Mouse (Mus musculus) CH12.LX (cell line): ENCODE measurements around the gene Rbck1. TPM values are rescaled to one million over a fixed set of nuclear protein-coding genes. Genes with fewer than 3 reads are reported as not detected.

Source experiments
- DNase-seq: peaks from one replicate; pipeline ENCODE4 v3.0.0-alpha.2; 2013; ENCODE audit errors: extremely low read depth
- H3K27ac ChIP-seq: 2 replicates; pipeline ENCODE4 v1.5.1; 2012; ENCODE audit warnings: low read depth, mild to moderate bottlenecking, control low read depth, moderate library complexity; ENCODE audit not compliant: insufficient read depth
- H3K27me3 ChIP-seq: replicated peaks from 2 replicates; pipeline ENCODE3; 2012; ENCODE audit warnings: inconsistent platforms
- H3K36me3 ChIP-seq, 2 experiments: replicated peaks in 1 of 2; 2 replicates each; pipeline versions ENCODE3 to v1.6.1; 2012; ENCODE audit warnings: inconsistent platforms in 1 of 2, low read length in 1 of 2, mild to moderate bottlenecking in 1 of 2, mixed read lengths in 1 of 2, moderate library complexity in 1 of 2; ENCODE audit not compliant: control insufficient read depth in 1 of 2, insufficient read depth in 1 of 2
- H3K4me1 ChIP-seq, 2 experiments: 2 replicates each; pipeline ENCODE4 v1.6.1; 2012; ENCODE audit warnings: inconsistent platforms in 1 of 2, moderate library complexity in 1 of 2; ENCODE audit not compliant: insufficient read depth in 2 of 2, control insufficient read depth in 1 of 2
- H3K4me2 ChIP-seq: 2 replicates; pipeline ENCODE4 v1.6.1; 2012; ENCODE audit warnings: low read depth, mild to moderate bottlenecking, control low read depth; ENCODE audit not compliant: poor library complexity, insufficient read depth, severe bottlenecking
- H3K4me3 ChIP-seq, 3 experiments: fragments of 150-350 bp in 1 of 3; sonication (generic) in 1 of 3; replicated peaks in 1 of 3; 2 replicates each; pipeline versions ENCODE3 to v1.5.1; 2011 to 2012; ENCODE audit warnings: low read depth in 2 of 3, low read length in 2 of 3, mild to moderate bottlenecking in 2 of 3, moderate library complexity in 2 of 3, control low read depth in 1 of 3, improper control_type of control experiment in 1 of 3, inconsistent platforms in 1 of 3, mixed read lengths in 1 of 3; ENCODE audit not compliant: poor library complexity in 1 of 3
- H3K79me2 ChIP-seq: replicated peaks from 2 replicates; pipeline ENCODE4 v1.6.1; 2012; ENCODE audit warnings: mild to moderate bottlenecking, moderate library complexity; ENCODE audit not compliant: control insufficient read depth, poor library complexity, insufficient read depth, severe bottlenecking; ENCODE audit errors: extremely low read depth
- H3K9ac ChIP-seq: 2 replicates; pipeline ENCODE4 v1.6.1; 2012; ENCODE audit warnings: low read depth, mild to moderate bottlenecking, control low read depth, moderate library complexity; ENCODE audit not compliant: insufficient read depth
- H3K9me3 ChIP-seq: replicated peaks from 2 replicates; pipeline ENCODE3; 2012; ENCODE audit warnings: low read length, inconsistent platforms, mixed read lengths
- BHLHE40 ChIP-seq: IDR thresholded peaks from 2 replicates; pipeline ENCODE4 v1.6.1; 2011; ENCODE audit warnings: mild to moderate bottlenecking, low read depth, low read length, improper control_type of control experiment
- CTCF ChIP-seq, 2 experiments: IDR thresholded peaks in 1 of 2; conservative IDR thresholded peaks in 1 of 2; 2 replicates each; pipeline ENCODE4 v1.5.1; 2011 to 2012; ENCODE audit warnings: low read depth in 2 of 2, low read length in 2 of 2, improper control_type of control experiment in 1 of 2, inconsistent platforms in 1 of 2, mild to moderate bottlenecking in 1 of 2, moderate library complexity in 1 of 2
- ELF1 ChIP-seq: IDR thresholded peaks from 2 replicates; pipeline ENCODE4 v1.6.1; 2014; ENCODE audit warnings: low read depth, mild to moderate bottlenecking, inconsistent platforms, low read length, improper control_type of control experiment
- EP300 ChIP-seq: IDR thresholded peaks from 2 replicates; pipeline ENCODE4 v1.6.1; 2011; ENCODE audit warnings: low read length, improper control_type of control experiment
- GABPA ChIP-seq: IDR thresholded peaks from 2 replicates; pipeline ENCODE4 v1.6.1; 2012; ENCODE audit warnings: low read depth, low read length, improper control_type of control experiment, inconsistent platforms; ENCODE audit not compliant: insufficient replicate concordance
- JUN ChIP-seq: IDR thresholded peaks from 2 replicates; pipeline ENCODE4 v1.6.1; 2011; ENCODE audit warnings: low read depth, mild to moderate bottlenecking, low read length, improper control_type of control experiment, moderate library complexity; ENCODE audit not compliant: insufficient read depth
- JUND ChIP-seq: conservative IDR thresholded peaks from 2 replicates; pipeline ENCODE4 v1.6.1; 2011; ENCODE audit warnings: low read depth, low read length, improper control_type of control experiment
- KAT2A ChIP-seq: IDR thresholded peaks from 2 replicates; pipeline ENCODE4 v1.6.1; 2012; ENCODE audit warnings: low read length, improper control_type of control experiment, inconsistent platforms; ENCODE audit not compliant: insufficient replicate concordance
- MAX ChIP-seq: IDR thresholded peaks from 2 replicates; pipeline ENCODE4 v1.6.1; 2011; ENCODE audit warnings: low read length, improper control_type of control experiment
- MAZ ChIP-seq: IDR thresholded peaks from 2 replicates; pipeline ENCODE4 v1.6.1; 2012; ENCODE audit warnings: low read depth, mild to moderate bottlenecking, inconsistent platforms, low read length, improper control_type of control experiment, moderate library complexity
- MEF2A ChIP-seq: IDR thresholded peaks from 2 replicates; pipeline ENCODE4 v1.6.1; 2014; ENCODE audit warnings: low read depth, mild to moderate bottlenecking, inconsistent platforms, low read length, improper control_type of control experiment, borderline replicate concordance
- MXI1 ChIP-seq: IDR thresholded peaks from 2 replicates; pipeline ENCODE4 v1.6.1; 2011; ENCODE audit warnings: mild to moderate bottlenecking, low read depth, low read length, improper control_type of control experiment
- NELFE ChIP-seq: IDR thresholded peaks from 2 replicates; pipeline ENCODE4 v1.6.1; 2011; ENCODE audit warnings: low read depth, low read length, improper control_type of control experiment
- POLR2AphosphoS2 ChIP-seq: IDR thresholded peaks from 2 replicates; pipeline ENCODE4 v1.6.1; 2011; ENCODE audit warnings: low read depth, low read length, improper control_type of control experiment
- RAD21 ChIP-seq: IDR thresholded peaks from 2 replicates; pipeline ENCODE4 v1.6.1; 2011; ENCODE audit warnings: low read depth, mild to moderate bottlenecking, low read length, improper control_type of control experiment, moderate library complexity
- TBP ChIP-seq: conservative IDR thresholded peaks from 2 replicates; pipeline ENCODE4 v1.6.1; 2011; ENCODE audit warnings: low read depth, low read length, improper control_type of control experiment
- USF1 ChIP-seq: IDR thresholded peaks from 2 replicates; pipeline ENCODE4 v1.6.1; 2014; ENCODE audit warnings: low read depth, mild to moderate bottlenecking, inconsistent platforms, low read length, improper control_type of control experiment
- USF2 ChIP-seq: conservative IDR thresholded peaks from 2 replicates; pipeline ENCODE4 v1.6.1; 2011; ENCODE audit warnings: low read depth, low read length, improper control_type of control experiment
- ZNF384 ChIP-seq: IDR thresholded peaks from 2 replicates; pipeline ENCODE4 v1.6.1; 2012; ENCODE audit warnings: low read depth, low read length, improper control_type of control experiment, inconsistent platforms
- dilution Hi-C: fragments of 300-500 bp; cut with MboI; formaldehyde crosslinking; loops from 2 replicates; pipeline ENCODE4 v1.14.3; 2020; ENCODE audit warnings: low sequenced_read_pairs; ENCODE audit not compliant: extremely low pct_unique_long_range_greater_than_20kb, extremely low pct_ligation_motif_present
- in situ Hi-C: fragments of 300-500 bp; cut with MboI; formaldehyde crosslinking; loops from 3 replicates; pipeline ENCODE4 v1.14.3; 2019; ENCODE audit warnings: low sequenced_read_pairs, low pct_ligation_motif_present, low pct_unique_long_range_greater_than_20kb, mixed read lengths
- polyA plus RNA-seq: library from polyadenylated mRNA; unstranded; fragments of >175 nt; gene quantifications from 2 replicates; pipeline ENCODE4 v1.2.1, GENCODE M21; 2012; ENCODE audit warnings: low read depth; ENCODE audit not compliant: insufficient read length
- total RNA-seq, 2 experiments: library from RNA; depleted of rRNA; stranded (reverse); fragments of 300-350 nt in 1 of 2; fragments of >200 nt in 1 of 2; gene quantifications; 2 replicates each; pipeline ENCODE4 v1.2.3; 2012 to 2014

Gene Rbck1
- total and polyA plus RNA-seq, 3 experiments = 109 to 143 (median 134) TPM

GRCm38 (mm10) chr2:152326654-152327053 lies 5.8 kb downstream of the Rbck1 start:
- TF ChIP-seq KAT2A = no peak
- TF ChIP-seq, all 38 proteins: peak for 0
- dilution Hi-C loops (no loop called here), in situ Hi-C loops (loop anchor here (5.0 kb wide), 1 partner anchor 34 kb away; the partner anchor contains the start of gene Tbc1d20)
- Histone ChIP-seq H3K9ac (no peak overlapping the region), H3K4me3 (no peak overlapping the region), H3K4me1 (peaks cover 3 to 38% of the 10 kb centered on the region in 2 experiments), H3K4me2 (no peak overlapping the region), H3K27ac (no peak overlapping the region), H3K27me3 (no peaks in the 10 kb centered on the region), H3K79me2 (peaks cover 27% of the 10 kb centered on the region), H3K36me3 (peaks cover 68 to 91% of the 10 kb centered on the region in 2 experiments), H3K9me3 (no peaks in the 10 kb centered on the region)
- no peak for DNase-seq

GRCm38 (mm10) chr2:152326157-152326556 lies 6.3 kb downstream of the Rbck1 start:
- Histone ChIP-seq H3K9me3 (no peaks in the 10 kb centered on the region), H3K27me3 (no peaks in the 10 kb centered on the region), H3K36me3 (peaks cover 73 to 96% of the 10 kb centered on the region in 2 experiments), H3K4me2 (no peak overlapping the region), H3K4me3 (peak overlapping the region in 1 of 3 experiments; percentile 5), H3K4me1 (peaks cover 3 to 38% of the 10 kb centered on the region in 2 experiments), H3K27ac (no peak overlapping the region), H3K9ac (no peak overlapping the region), H3K79me2 (peaks cover 22% of the 10 kb centered on the region)
- DNase-seq = no peak
- dilution Hi-C loops = no loop called here
- in situ Hi-C loops = loop anchor here (5.0 kb wide), 1 partner anchor 34 kb away; the partner anchor contains the start of gene Tbc1d20
- no peak for TF ChIP-seq MEF2A
- TF ChIP-seq MAZ = no peak
- no peak for TF ChIP-seq TBP

- DNase-seq = no peak
- in situ Hi-C loops = loop anchor here (5.0 kb wide), 1 partner anchor 33 kb away; the partner anchor contains the start of gene Tbc1d20
- TF ChIP-seq JUND = no peak
- no peak for TF ChIP-seq EP300
- no peak for TF ChIP-seq CTCF (conservative IDR thresholded peaks at IDR 0.05 in 1 of 2, IDR thresholded peaks at IDR 0.05 in 1 of 2; ENCODE audit: low read depth in 2 of 2, low read length in 2 of 2)
- no peak for TF ChIP-seq ZNF384
- TF ChIP-seq USF1 = no peak
- TF ChIP-seq POLR2AphosphoS2 = no peak
- no peak for TF ChIP-seq MXI1
- no peak for TF ChIP-seq ELF1
- no peak for TF ChIP-seq NELFE
- TF ChIP-seq JUN = no peak
- no peak for TF ChIP-seq RAD21
- TF ChIP-seq KAT2A = no peak
- no peak for TF ChIP-seq GABPA
- TF ChIP-seq MAX = no peak
- TF ChIP-seq USF2 = no peak
- TF ChIP-seq BHLHE40 = no peak
- Histone ChIP-seq H3K9me3 (no peaks in the 10 kb centered on the region), H3K4me3 (no peak overlapping the region), H3K4me1 (peaks cover 0 to 25% of the 10 kb centered on the region in 2 experiments; a peak in 3 of 4 replicates), H3K27ac (no peak overlapping the region), H3K36me3 (peaks cover 81 to 98% of the 10 kb centered on the region in 2 experiments), H3K79me2 (peaks cover 9% of the 10 kb centered on the region), H3K27me3 (no peaks in the 10 kb centered on the region), H3K9ac (no peak overlapping the region), H3K4me2 (no peak overlapping the region)
- dilution Hi-C loops = no loop called here
Observed at GRCm38 (mm10) chr2:152324842-152325241, 7.6 kb downstream of the Rbck1 start.
